In genomic region chr9:70365915-70366314, GRCm38 (mm10) we compare ENCODE assay signal across 26 mouse cellular contexts.
"Had no signal": no experiment of that assay in that cellular context is flagged by ENCODE, and none has a peak within 500 bp of the region (broad histone marks: within the 10 kb centered on the region; RNA-seq: fewer than 3 reads in every experiment).

No protein-coding gene starts in this region.

- ATAC-seq: hindbrain, embryonic 16.5 days; inflammation-experienced regulatory T-cells, adult 6 months; intestine, embryonic 15.5 days; liver, embryonic 12.5 days had no signal

- DNase-seq: gastrocnemius, postnatal 14 days; gastrocnemius, postnatal 36 days; heart, adult 11 months; heart, postnatal 10 days; heart, postnatal 4 days; kidney, adult 11 months; kidney, adult 2 months; kidney, adult 9 months; kidney, postnatal 14 days; kidney, postnatal 36 days; layer of hippocampus, postnatal 36 days; left cerebral cortex, postnatal 4 days had no signal

- H3K9ac ChIP-seq: heart, embryonic 12.5 days; hindbrain, embryonic 12.5 days; hindbrain, embryonic 14.5 days; intestine, embryonic 15.5 days; kidney, embryonic 15.5 days; limb, embryonic 13.5 days; limb, embryonic 15.5 days; liver, embryonic 12.5 days; liver, embryonic 14.5 days had no signal

- H3K4me1 ChIP-seq: heart, embryonic 12.5 days; hindbrain, embryonic 10.5 days; hindbrain, embryonic 12.5 days; intestine, embryonic 15.5 days; kidney, embryonic 15.5 days; limb, embryonic 13.5 days; limb, embryonic 15.5 days; liver, embryonic 12.5 days had no signal

- H3K27me3 ChIP-seq: heart, embryonic 12.5 days; hindbrain, embryonic 12.5 days; intestine, embryonic 15.5 days; kidney, embryonic 15.5 days; limb, embryonic 13.5 days; limb, embryonic 15.5 days; liver, embryonic 12.5 days had no signal

- H3K9me3 ChIP-seq: heart, embryonic 10.5 days; hindbrain, embryonic 10.5 days; hindbrain, embryonic 12.5 days; intestine, embryonic 15.5 days; kidney, embryonic 15.5 days; limb, embryonic 13.5 days; limb, embryonic 15.5 days; liver, embryonic 12.5 days had no signal

- H3K4me3 ChIP-seq: heart, embryonic 10.5 days; heart, embryonic 12.5 days; hindbrain, embryonic 10.5 days; hindbrain, embryonic 12.5 days; intestine, embryonic 15.5 days; kidney, embryonic 15.5 days; limb, embryonic 13.5 days; limb, embryonic 15.5 days; liver, embryonic 12.5 days had no signal

- H3K27ac ChIP-seq: heart, embryonic 10.5 days; hindbrain, embryonic 10.5 days; hindbrain, embryonic 12.5 days; hindbrain, embryonic 14.5 days; intestine, embryonic 15.5 days; kidney, embryonic 15.5 days; kidney, postnatal 0 days; limb, embryonic 13.5 days; limb, embryonic 15.5 days; liver, embryonic 12.5 days; liver, embryonic 14.5 days had no signal

- H3K4me2 ChIP-seq: heart, embryonic 12.5 days; hindbrain, embryonic 12.5 days; hindbrain, embryonic 14.5 days; intestine, embryonic 15.5 days; kidney, embryonic 15.5 days; limb, embryonic 13.5 days; limb, embryonic 15.5 days; liver, embryonic 12.5 days had no signal
